Mouse (Mus musculus): ENCODE data around the gene Rdm1.
"Not testable (repeated sequence)": the region's sequence is repeated elsewhere in the genome, so short reads cannot be mapped to it uniquely, and the experiment has no call there.

Rdm1 gene

DNA sequence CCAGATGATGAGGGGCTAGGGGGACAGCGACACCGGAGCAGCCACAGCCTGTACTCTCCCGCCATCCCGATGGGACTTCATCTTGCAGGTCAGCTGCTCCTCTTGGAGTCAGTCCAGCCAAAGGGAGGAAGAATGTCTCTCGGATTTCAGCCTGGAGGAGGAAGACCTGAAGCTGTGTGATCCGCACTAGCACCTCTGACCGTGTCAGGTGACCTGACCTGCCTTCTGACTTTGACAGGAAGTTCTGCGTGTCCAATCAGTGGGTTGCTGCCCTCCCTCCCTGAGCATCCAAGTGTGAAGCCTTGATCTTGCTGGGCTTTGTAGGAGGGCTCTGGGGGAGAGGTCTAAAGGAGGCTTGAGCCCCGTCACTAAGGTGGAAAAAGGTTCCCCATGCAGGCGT lies 8.7 kb downstream of the Rdm1 start:
- DNase-seq (ENCODE audit: low read depth, low spot score) = no peak
- Histone ChIP-seq H3K36me3 (ENCODE audit: control insufficient read depth, insufficient read depth, low read length, poor library complexity, severe bottlenecking) (peaks cover 12% of the 10 kb centered on the region), H3K27me3 (ENCODE audit: control insufficient read depth, insufficient read depth, low read length, poor library complexity, severe bottlenecking) (no peaks in the 10 kb centered on the region)

DNA sequence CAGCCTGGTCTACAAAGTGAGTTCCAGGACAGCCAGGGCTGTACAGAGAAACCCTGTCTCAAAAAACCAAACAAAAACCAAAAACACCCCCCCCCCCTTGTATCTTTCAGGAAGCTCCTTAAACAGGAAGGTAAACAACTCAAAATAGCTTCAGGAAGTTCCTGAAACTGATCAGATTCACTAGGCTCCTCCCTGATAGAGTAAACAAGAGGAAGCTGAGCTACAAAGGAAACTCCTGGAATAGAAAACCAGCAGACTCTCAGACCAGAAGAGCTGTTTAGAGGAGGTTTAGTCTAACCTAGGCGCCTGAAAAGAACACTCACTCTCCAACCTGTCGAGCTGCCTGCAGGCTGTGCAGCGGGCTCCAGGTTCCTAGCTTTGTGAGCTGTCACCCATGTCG lies 12.8 kb downstream of the Rdm1 start:
- H3K36me3 ChIP-seq (ENCODE audit: control insufficient read depth, insufficient read depth, low read length, poor library complexity, severe bottlenecking) = peaks cover 3% of the 10 kb centered on the region
- no peaks in the 10 kb centered on the region for H3K27me3 ChIP-seq (ENCODE audit: control insufficient read depth, insufficient read depth, low read length, poor library complexity, severe bottlenecking)
- DNase-seq (ENCODE audit: low read depth, low spot score) = no peak

DNA sequence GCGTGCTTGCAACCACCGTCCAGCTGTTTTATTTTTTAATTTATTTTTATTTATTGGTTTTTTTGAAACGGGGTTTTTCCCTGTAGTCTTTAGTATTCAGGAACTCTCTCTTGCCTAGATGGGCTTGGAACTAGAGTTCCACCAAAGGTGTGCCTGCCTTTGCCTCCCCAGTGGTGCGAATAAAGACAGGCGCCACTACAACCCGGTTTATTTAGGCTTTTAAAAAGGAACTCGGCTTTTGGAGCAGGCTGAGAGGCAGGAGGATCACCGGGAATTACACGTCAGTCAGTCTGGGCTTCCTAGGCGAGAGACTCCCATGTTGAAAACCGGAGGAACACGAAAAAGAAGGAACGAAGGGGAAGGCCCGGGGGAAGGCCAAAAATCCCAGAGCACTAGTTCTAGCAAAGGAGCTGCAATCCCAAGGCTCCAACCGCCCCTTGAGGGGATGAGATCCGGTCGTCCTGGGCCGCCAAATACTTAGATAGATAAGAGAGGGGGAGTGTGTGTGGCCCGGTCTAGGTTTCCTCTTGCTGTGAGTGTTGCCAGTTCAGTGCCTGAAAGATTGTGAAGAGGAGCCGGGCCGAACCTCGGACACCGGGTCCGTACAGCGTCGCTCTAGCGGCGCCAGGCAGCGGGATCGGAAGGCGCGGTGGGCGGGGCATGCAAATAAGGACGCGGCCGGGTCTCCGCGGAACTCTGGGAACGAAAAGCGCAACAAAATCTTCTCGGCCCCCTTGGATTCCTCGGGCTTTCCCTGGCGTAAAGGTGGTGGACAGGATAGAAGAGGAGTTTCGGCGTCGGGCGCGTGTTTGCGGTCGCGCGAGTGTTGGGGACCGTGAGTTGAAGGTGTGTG lies 14.1 kb downstream of the Rdm1 start:
- not testable (repeated sequence) for H3K27me3 ChIP-seq (ENCODE audit: control insufficient read depth, insufficient read depth, low read length, poor library complexity, severe bottlenecking); H3K36me3 ChIP-seq (ENCODE audit: control insufficient read depth, insufficient read depth, low read length, poor library complexity, severe bottlenecking)
- DNase-seq (ENCODE audit: low read depth, low spot score) = peak; percentile 79

DNA sequence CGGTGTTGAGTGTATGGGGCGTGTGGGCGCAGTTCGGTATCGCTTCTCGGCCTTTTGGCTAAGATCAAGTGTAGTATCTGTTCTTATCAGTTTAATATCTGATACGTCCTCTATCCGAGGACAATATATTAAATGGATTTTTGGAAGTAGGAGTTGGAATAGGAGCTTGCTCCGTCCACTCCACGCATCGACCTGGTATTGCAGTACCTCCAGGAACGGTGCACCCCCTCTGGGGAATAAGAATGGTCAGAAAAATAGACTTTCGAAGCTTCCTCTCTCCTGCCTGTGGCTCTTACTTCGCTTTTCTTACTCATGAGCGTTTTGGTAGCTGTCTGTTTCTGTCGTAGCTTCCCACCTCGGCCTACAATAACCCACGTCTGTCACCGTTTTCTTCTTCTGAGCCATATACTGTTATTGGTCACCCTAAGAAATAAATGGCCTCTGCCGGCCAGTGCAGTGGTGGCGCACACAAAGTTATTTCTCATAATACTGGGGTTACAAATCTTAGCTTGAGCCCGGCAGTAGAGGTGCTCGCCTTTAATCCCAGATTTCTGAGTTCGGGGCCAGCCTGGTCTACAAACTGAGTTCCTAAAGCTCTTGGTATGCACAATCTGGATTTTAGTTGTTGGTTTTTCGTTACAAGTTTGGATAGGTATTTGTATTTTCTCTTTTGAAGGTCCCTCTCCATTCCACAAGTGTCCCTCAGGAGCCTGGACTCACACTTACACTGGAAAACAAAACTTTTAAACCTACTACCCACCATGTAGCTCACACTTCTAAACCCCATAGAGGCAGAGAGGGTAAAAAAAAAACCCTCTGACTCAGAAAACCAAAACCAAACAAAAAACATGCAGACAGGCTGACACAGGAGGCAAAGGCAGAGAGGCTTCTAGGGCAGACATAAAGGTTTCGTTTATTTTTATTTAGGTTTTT lies 15.0 kb downstream of the Rdm1 start:
- H3K36me3 ChIP-seq (ENCODE audit: control insufficient read depth, insufficient read depth, low read length, poor library complexity, severe bottlenecking); H3K27me3 ChIP-seq (ENCODE audit: control insufficient read depth, insufficient read depth, low read length, poor library complexity, severe bottlenecking): not testable (repeated sequence)
- peak; percentile 83 for DNase-seq (ENCODE audit: low read depth, low spot score)

DNA sequence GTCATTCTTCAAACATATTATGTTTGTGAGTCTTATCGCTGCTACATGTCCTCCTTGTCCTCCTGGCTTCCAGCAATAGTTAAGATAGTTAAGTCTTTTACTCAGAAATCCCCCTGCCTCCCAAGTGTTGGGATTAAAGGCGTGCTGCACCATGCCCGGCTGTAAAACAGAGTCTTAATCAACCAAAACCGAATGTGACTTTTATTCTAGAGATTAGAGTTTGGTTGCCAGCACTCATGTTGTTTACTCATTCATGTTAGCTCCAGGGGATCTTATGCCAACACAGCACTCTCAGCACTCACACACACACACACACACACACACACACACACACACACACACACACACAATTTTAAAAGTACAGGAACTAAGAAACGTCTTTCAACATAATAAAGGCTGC lies 15.9 kb downstream of the Rdm1 start:
- DNase-seq (ENCODE audit: low read depth, low spot score) = no peak
- no peaks in the 10 kb centered on the region for H3K27me3 ChIP-seq (ENCODE audit: control insufficient read depth, insufficient read depth, low read length, poor library complexity, severe bottlenecking)
- no peaks in the 10 kb centered on the region for H3K36me3 ChIP-seq (ENCODE audit: control insufficient read depth, insufficient read depth, low read length, poor library complexity, severe bottlenecking)

DNA sequence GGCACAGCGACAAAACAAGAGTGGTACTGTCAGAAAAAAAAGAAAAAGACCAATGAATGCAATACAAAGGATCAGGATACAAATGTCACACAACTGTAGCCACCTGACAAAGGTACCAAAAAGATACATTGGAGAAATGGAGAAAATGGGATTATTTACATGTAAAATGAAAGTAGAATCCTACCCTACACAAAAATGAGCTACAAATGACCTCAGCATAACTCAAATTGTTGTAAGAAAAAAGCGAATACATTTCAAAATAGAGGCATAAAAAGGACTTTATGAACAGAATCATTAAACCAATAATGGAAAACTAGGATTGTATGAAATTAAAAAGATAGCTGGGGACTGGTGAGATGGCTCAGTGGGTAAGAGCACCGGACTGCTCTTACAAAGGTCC lies 17.6 kb downstream of the Rdm1 start:
- DNase-seq (ENCODE audit: low read depth, low spot score) = no peak
- Histone ChIP-seq H3K36me3 (ENCODE audit: control insufficient read depth, insufficient read depth, low read length, poor library complexity, severe bottlenecking) (no peaks in the 10 kb centered on the region), H3K27me3 (ENCODE audit: control insufficient read depth, insufficient read depth, low read length, poor library complexity, severe bottlenecking) (no peaks in the 10 kb centered on the region)

DNA sequence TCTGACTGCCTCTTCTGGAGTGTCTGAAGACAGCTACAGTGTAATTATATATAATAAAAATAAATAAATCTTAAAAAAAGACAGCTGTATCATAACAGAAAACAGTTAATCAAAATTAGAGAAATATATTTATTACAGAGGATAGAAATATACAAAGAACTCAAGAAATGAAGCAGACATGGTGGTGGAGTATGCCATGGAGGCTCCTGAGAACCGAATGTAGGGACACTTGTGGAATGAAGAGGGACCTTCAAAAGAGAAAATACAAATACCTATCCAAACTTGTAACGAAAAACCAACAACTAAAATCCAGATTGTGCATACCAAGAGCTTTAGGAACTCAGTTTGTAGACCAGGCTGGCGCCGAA lies 18.0 kb downstream of the Rdm1 start:
- DNase-seq (ENCODE audit: low read depth, low spot score); H3K36me3 ChIP-seq (ENCODE audit: control insufficient read depth, insufficient read depth, low read length, poor library complexity, severe bottlenecking); H3K27me3 ChIP-seq (ENCODE audit: control insufficient read depth, insufficient read depth, low read length, poor library complexity, severe bottlenecking): not testable (repeated sequence)

DNA sequence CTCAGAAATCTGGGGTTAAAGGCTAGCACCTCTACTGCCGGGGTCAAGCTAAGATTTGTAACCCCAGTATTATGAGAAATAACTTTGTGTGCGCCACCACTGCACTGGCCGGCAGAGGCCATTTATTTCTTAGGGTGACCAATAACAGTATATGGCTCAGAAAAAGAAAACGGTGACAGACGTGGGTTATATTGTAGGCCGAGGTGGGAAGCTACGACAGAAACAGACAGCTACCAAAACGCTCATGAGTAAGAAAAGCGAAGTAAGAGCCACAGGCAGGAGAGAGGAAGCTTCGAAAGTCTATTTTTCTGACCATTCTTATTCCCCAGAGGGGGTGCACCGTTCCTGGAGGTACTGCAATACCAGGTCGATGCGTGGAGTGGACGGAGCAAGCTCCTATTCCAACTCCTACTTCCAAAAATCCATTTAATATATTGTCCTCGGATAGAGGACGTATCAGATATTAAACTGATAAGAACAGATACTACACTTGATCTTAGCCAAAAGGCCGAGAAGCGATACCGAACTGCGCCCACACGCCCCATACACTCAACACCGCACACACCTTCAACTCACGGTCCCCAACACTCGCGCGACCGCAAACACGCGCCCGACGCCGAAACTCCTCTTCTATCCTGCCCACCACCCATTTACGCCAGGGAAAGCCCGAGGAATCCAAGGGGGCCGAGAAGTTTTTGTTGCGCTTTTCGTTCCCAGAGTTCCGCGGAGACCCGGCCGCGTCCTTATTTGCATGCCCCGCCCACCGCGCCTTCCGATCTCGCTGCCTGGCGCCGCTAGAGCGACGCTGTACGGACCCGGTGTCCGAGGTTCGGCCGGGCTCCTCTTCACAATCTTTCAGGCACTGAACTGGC lies 18.7 kb downstream of the Rdm1 start:
- peak; percentile 84 for DNase-seq (ENCODE audit: low read depth, low spot score)
- not testable (repeated sequence) for H3K36me3 ChIP-seq (ENCODE audit: control insufficient read depth, insufficient read depth, low read length, poor library complexity, severe bottlenecking)

DNA sequence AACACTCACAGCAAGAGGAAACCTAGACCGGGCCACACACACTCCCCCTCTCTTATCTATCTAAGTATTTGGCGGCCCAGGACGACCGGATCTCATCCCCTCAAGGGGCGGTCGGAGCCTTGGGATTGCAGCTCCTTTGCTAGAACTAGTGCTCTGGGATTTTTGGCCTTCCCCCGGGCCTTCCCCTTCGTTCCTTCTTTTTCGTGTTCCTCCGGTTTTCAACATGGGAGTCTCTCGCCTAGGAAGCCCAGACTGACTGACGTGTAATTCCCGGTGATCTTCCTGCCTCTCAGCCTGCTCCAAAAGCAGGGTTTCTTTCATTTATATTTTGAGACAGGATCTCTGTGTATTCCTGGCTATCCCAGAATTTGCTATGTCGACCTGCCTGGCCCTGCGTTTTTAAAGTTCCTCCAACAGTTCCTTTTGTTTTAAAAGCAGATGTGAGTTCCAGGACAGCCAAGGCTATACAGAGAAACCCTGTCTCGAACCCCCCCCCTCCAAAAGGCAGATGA lies 19.3 kb downstream of the Rdm1 start:
- not testable (repeated sequence) for H3K27me3 ChIP-seq (ENCODE audit: control insufficient read depth, insufficient read depth, low read length, poor library complexity, severe bottlenecking); DNase-seq (ENCODE audit: low read depth, low spot score); H3K36me3 ChIP-seq (ENCODE audit: control insufficient read depth, insufficient read depth, low read length, poor library complexity, severe bottlenecking)

More for the DNA sequence above, 18.7 kb downstream of the Rdm1 start:
- H3K27me3 ChIP-seq (ENCODE audit: control insufficient read depth, insufficient read depth, low read length, poor library complexity, severe bottlenecking) = not testable (repeated sequence)

DNA sequence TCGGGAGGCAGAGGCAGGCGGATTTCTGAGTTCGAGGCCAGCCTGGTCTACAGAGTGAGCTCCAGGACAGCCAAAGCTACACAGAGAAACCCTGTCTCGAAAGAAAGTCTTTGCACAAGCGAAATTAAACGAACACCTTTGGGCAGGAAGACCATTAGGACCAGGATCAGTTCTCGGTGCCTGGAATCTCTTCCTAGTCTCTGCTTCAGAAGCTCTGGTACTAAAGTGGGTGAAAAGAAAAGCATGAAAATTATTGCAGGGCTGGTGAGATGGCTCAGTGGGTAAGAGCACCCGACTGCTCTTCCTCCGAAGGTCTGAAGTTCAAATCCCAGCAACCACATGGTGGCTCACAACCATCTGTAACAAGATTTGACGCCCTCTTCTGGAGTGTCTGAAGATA lies 20.1 kb downstream of the Rdm1 start:
- not testable (repeated sequence) for DNase-seq (ENCODE audit: low read depth, low spot score); H3K27me3 ChIP-seq (ENCODE audit: control insufficient read depth, insufficient read depth, low read length, poor library complexity, severe bottlenecking); H3K36me3 ChIP-seq (ENCODE audit: control insufficient read depth, insufficient read depth, low read length, poor library complexity, severe bottlenecking)

DNA sequence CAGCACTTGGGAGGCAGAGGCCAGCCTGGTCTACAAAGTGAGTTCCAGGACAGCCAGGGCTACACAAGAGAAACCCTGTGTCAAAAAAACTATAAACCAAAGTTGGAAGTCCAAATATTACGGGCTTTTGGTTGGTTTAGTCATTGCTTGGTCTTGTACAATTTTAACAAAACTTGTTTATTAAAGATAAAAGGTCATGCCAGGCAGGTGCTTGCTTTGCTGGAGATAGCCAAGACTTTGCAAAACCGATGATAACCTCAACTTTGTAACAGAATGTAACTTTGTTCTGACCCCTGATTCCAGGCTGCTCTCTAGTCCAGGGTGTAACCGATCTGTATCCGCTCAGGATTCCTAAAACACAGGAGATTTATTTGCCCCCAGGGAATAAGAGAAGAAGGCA lies 29.4 kb downstream of the Rdm1 start:
- no peak for DNase-seq (ENCODE audit: low read depth, low spot score)
- Histone ChIP-seq H3K36me3 (ENCODE audit: control insufficient read depth, insufficient read depth, low read length, poor library complexity, severe bottlenecking) (no peaks in the 10 kb centered on the region), H3K27me3 (ENCODE audit: control insufficient read depth, insufficient read depth, low read length, poor library complexity, severe bottlenecking) (no peaks in the 10 kb centered on the region)

DNA sequence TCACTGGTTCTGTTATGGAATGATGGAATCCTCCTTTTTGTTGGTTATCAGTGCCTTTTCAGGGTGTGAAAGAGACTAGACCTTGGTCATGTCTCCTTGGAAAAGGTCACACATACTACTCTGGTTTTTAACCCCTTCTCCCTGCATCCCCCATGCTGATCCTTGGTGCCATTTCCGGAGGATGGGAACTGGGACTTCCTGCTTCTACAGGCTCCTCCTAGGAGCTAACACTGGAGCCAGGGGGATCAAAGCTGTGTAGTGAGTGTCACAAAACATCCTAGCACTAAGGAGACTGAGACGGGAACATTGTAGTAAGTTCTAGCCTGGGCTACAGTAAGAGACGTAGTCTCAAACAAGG lies 30.5 kb downstream of the Rdm1 start:
- H3K36me3 ChIP-seq (ENCODE audit: control insufficient read depth, insufficient read depth, low read length, poor library complexity, severe bottlenecking) = no peaks in the 10 kb centered on the region
- H3K27me3 ChIP-seq (ENCODE audit: control insufficient read depth, insufficient read depth, low read length, poor library complexity, severe bottlenecking) = no peaks in the 10 kb centered on the region
- no peak for DNase-seq (ENCODE audit: low read depth, low spot score)

DNA sequence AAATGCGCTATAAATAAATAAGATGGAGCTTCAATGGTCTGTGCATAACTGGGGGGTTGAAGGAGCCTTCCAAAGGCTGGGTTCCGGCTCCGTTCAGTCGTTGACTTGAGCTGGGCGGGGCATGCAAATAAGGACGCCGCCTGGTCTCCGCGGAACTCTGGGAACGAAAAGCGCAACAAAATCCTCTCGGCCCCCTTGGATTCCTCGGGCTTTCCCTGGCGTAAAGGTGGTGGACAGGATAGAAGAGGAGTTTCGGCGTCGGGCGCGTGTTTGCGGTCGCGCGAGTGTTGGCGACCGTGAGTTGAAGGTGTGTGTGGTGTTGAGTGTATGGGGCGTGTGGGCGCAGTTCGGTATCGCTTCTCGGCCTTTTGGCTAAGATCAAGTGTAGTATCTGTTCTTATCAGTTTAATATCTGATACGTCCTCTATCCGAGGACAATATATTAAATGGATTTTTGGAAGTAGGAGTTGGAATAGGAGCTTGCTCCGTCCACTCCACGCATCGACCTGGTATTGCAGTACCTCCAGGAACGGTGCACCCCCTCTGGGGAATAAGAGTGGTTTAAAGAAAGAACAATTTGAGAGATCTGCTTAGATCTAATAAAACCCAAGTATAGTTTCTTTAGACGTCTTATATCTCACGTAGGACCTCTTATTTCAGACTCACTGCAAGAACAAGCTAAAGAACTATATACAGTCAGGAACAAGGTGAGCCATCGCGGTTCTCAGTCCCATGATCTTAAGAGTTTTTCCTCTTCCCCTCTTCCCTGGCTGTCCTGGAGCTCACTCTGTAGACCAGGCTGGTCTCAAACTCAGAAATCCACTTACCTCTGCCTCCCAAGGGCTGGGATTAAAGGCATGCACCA lies 31.1 kb downstream of the Rdm1 start:
- not testable (repeated sequence) for H3K27me3 ChIP-seq (ENCODE audit: control insufficient read depth, insufficient read depth, low read length, poor library complexity, severe bottlenecking); H3K36me3 ChIP-seq (ENCODE audit: control insufficient read depth, insufficient read depth, low read length, poor library complexity, severe bottlenecking)
- peak; percentile 90 for DNase-seq (ENCODE audit: low read depth, low spot score)
